Mouse (Mus musculus) lung, embryonic 16.5 days (tissue): ENCODE measurements around the gene U2af1. TPM values are rescaled to one million over a fixed set of nuclear protein-coding genes. Genes with fewer than 3 reads are reported as not detected.
A peak's percentile ranks its signal among the peaks of the same experiment; 100 is the strongest.

Experiments
- ATAC-seq: fragments of 200-750 bp; cut with Nextera tagmentation; 2 replicates; pipeline ENCODE4 v1.8.0; 2017; ENCODE audit warnings: low read depth, mild to moderate bottlenecking, moderate library complexity
- H3K27ac ChIP-seq: fragments of 300-500 bp; sonication (generic); 2 replicates; pipeline ENCODE4 v1.5.1; 2014; ENCODE audit warnings: mild to moderate bottlenecking, control low read depth, low read length
- H3K27me3 ChIP-seq: fragments of 300-500 bp; sonication (generic); 2 replicates; pipeline ENCODE4 v1.6.1; 2014; ENCODE audit warnings: low read depth, low read length, mixed read lengths; ENCODE audit not compliant: control insufficient read depth, insufficient read depth
- H3K36me3 ChIP-seq: fragments of 300-500 bp; sonication (generic); 2 replicates; pipeline ENCODE4 v1.6.1; 2014; ENCODE audit warnings: low read length; ENCODE audit not compliant: control insufficient read depth, insufficient read depth
- H3K4me1 ChIP-seq: fragments of 300-500 bp; sonication (generic); replicated peaks from 2 replicates; pipeline ENCODE4 v1.6.1; 2014; ENCODE audit warnings: low read length, mixed read lengths; ENCODE audit not compliant: control insufficient read depth, insufficient read depth
- H3K4me2 ChIP-seq: fragments of 300-500 bp; sonication (generic); 2 replicates; pipeline ENCODE4 v1.6.1; 2014; ENCODE audit warnings: low read depth, low read length, control low read depth
- H3K4me3 ChIP-seq: fragments of 300-500 bp; sonication (generic); 2 replicates; pipeline ENCODE4 v1.5.1; 2014; ENCODE audit warnings: mild to moderate bottlenecking, low read length, control low read depth
- H3K9ac ChIP-seq: fragments of 300-500 bp; sonication (generic); 2 replicates; pipeline ENCODE4 v1.6.1; 2014; ENCODE audit warnings: low read length, control low read depth
- H3K9me3 ChIP-seq: fragments of 300-500 bp; sonication (generic); 2 replicates; pipeline ENCODE4 v1.6.1; 2016; ENCODE audit warnings: low read length; ENCODE audit not compliant: control insufficient read depth
- WGBS: fragments of 180-500 bp; shearing (Covaris S2); extraction: QIAGEN DNeasy Blood & Tissue Kit; methylation state at CpG from one replicate; pipeline ENCODE4 v1.1.7; 2014; 5-methylcytosine and 5-hydroxymethylcytosine counted together
- polyA plus RNA-seq: library from polyadenylated mRNA; unstranded; fragments of >200 nt; fragmentation: Nextera tagmentation; extraction: Ambion mirVana; gene quantifications from 2 replicates; pipeline ENCODE4 v1.2.1, GENCODE M21; 2015

The U2af1 gene
- polyA plus RNA-seq, 1 experiment from 2014 or later: 308 TPM

GRCm38 (mm10) chr17:31655366-31655765 lies 3.3 kb downstream of the U2af1 start:
- no peak for ATAC-seq
- no peaks in the 10 kb centered on the region for H3K9me3 ChIP-seq
- no peak overlapping the region for H3K27ac ChIP-seq
- H3K36me3 ChIP-seq: peaks cover 46% of the 10 kb centered on the region
- H3K4me3 ChIP-seq: no peak overlapping the region
- no peak overlapping the region for H3K9ac ChIP-seq
- no peak overlapping the region for H3K4me2 ChIP-seq
- peaks cover 10% of the 10 kb centered on the region for H3K4me1 ChIP-seq
- 72% methylated on average over 4 of the region's 4 CpGs for WGBS
- no peaks in the 10 kb centered on the region for H3K27me3 ChIP-seq

- peaks cover 60% of the 10 kb centered on the region for H3K36me3 ChIP-seq
- peaks cover 7% of the 10 kb centered on the region for H3K4me1 ChIP-seq
- 69% methylated on average over 6 of the region's 6 CpGs for WGBS
- H3K27ac ChIP-seq: no peak overlapping the region
- no peaks in the 10 kb centered on the region for H3K27me3 ChIP-seq
- no peak overlapping the region for H3K4me3 ChIP-seq
- no peak overlapping the region for H3K4me2 ChIP-seq
- no peak for ATAC-seq
- no peaks in the 10 kb centered on the region for H3K9me3 ChIP-seq
- H3K9ac ChIP-seq: no peak overlapping the region
Observed at GRCm38 (mm10) chr17:31653277-31653676, 5.4 kb downstream of the U2af1 start.

GRCm38 (mm10) chr17:31652152-31652551 lies 6.5 kb downstream of the U2af1 start:
- H3K4me2 ChIP-seq: no peak overlapping the region
- no peaks in the 10 kb centered on the region for H3K9me3 ChIP-seq
- 71% methylated on average over 14 of the region's 14 CpGs for WGBS
- H3K36me3 ChIP-seq: peaks cover 71% of the 10 kb centered on the region
- no peak overlapping the region for H3K27ac ChIP-seq
- peaks cover 2% of the 10 kb centered on the region for H3K4me1 ChIP-seq
- no peak overlapping the region for H3K9ac ChIP-seq
- H3K27me3 ChIP-seq: no peaks in the 10 kb centered on the region
- no peak for ATAC-seq
- no peak overlapping the region for H3K4me3 ChIP-seq

GRCm38 (mm10) chr17:31646199-31647002 lies 12.3 kb downstream of the U2af1 start:
- 92% methylated on average over 5 of the region's 5 CpGs for WGBS
- ATAC-seq: no peak

DNA sequence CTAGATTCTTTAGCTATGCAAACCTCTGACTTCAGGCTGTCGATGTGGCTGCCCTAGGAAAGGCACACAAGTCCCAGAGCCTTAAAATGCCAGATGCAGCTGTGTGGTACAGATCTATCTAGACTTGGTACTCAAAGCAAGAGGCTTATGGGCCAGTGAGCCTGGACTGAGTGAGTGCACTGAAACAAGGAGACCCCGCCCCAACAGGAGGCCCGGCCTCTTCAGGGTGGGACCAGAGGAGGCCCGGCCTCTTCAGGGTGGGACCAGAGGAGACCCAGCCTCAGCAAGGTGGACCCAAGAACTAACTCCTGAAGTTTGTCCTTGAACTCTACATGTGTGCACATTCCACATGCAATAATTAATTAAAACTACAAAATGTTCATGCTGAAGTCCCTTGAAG lies 15.8 kb downstream of the U2af1 start:
- Histone ChIP-seq H3K4me1 (peaks cover 3% of the 10 kb centered on the region; the same call in 1 of the 2 replicates), H3K9me3 (no peaks in the 10 kb centered on the region), H3K27ac (no peak overlapping the region), H3K4me2 (no peak overlapping the region), H3K36me3 (peaks cover 16% of the 10 kb centered on the region), H3K4me3 (no peak overlapping the region), H3K27me3 (no peaks in the 10 kb centered on the region), H3K9ac (no peak overlapping the region)
- no peak for ATAC-seq
- WGBS: 62% methylated on average over 4 of the region's 4 CpGs

More at GRCm38 (mm10) chr17:31646199-31647002, 12.3 kb downstream of the U2af1 start:
- H3K9ac ChIP-seq: no peak overlapping the region
- H3K4me1 ChIP-seq: no peaks in the 10 kb centered on the region
- H3K4me2 ChIP-seq: no peak overlapping the region
- no peak overlapping the region for H3K27ac ChIP-seq
- H3K9me3 ChIP-seq: no peaks in the 10 kb centered on the region
- no peak overlapping the region for H3K4me3 ChIP-seq
- H3K36me3 ChIP-seq: peaks cover 43% of the 10 kb centered on the region
- no peaks in the 10 kb centered on the region for H3K27me3 ChIP-seq

DNA sequence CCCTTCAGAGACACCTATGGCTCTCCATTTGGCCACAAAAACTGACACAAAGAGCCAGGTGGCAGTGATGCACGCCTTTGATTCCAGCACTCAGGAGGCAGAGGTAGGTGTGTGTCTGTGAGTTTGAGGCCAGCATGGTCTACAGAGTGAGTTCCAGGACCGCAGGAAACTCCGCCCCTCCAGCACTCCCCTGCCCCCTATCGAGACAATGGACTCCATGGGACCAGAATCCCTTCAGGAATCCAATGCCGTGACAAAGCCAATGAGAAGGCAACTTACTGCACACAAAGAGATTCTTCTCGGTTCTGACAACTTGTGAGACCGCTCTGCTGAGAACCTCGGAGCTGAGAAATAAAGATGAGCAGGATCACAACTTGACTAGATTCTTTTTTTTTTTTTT lies 16.4 kb downstream of the U2af1 start:
- Histone ChIP-seq H3K36me3 (peaks cover 10% of the 10 kb centered on the region), H3K4me2 (no peak overlapping the region), H3K4me3 (no peak overlapping the region), H3K9me3 (no peaks in the 10 kb centered on the region), H3K4me1 (peaks cover 7% of the 10 kb centered on the region), H3K9ac (no peak overlapping the region), H3K27ac (no peak overlapping the region), H3K27me3 (no peaks in the 10 kb centered on the region)
- WGBS: 44% methylated on average over 8 of the region's 8 CpGs
- no peak for ATAC-seq

DNA sequence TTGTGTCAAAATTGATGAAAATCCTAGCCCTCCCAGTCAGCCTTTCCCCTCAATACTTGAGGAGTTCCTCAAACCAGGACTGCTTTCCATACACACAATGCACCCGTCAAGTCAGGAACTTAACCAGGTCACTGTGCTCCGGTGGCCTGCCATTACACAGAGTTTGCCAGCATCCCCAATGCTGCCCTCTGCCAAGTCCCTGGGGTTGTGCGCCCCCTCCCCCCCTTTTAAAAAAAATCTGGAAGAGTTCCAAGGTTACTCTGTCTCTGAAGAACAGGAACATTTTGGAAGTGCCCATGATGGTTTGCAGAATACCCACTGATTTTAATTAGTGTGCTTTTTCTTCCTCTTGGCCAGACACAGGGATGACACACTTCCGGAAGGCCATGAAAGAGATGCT lies 19.0 kb downstream of the U2af1 start:
- Histone ChIP-seq H3K4me3 (no peak overlapping the region), H3K36me3 (no peaks in the 10 kb centered on the region), H3K27ac (no peak overlapping the region), H3K9ac (no peak overlapping the region), H3K27me3 (peaks cover 7% of the 10 kb centered on the region), H3K9me3 (no peaks in the 10 kb centered on the region), H3K4me2 (no peak overlapping the region), H3K4me1 (peaks cover 13% of the 10 kb centered on the region)
- WGBS: 46% methylated on average over 4 of the region's 4 CpGs
- ATAC-seq: no peak

DNA sequence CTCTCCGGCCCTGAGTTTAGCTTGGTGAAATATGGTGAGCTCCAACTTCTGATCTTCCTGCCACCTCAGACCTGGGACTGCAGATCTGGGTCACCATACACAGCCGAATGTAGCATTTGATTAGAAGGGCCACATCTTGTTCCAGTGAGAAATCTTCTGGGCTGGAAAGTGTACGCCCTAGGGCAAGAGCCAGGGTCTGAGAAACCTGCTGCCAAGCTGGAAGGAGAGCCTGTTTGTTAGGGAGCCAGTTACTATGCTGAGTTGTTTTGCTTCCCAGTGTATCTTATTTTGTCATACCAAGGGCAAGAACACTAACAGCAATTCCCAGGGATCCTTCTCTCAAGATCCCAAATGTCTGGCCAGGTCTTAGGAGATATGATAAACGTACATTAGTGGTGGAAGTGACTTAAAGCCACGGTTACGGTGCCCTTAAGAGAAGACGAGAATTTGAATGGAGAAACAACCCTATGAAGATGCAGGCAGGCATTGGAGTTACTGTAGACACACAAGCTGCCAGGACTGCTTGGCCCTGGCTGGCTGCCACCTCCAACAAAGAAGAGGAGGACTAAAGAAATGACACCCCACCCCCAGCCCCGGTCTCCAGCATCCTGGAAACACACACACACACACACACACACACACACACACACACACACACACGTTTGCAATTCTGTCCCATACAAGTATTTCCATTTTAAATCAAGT lies 20.7 kb downstream of the U2af1 start:
- H3K4me1 ChIP-seq: peaks cover 13% of the 10 kb centered on the region
- H3K36me3 ChIP-seq: no peaks in the 10 kb centered on the region
- no peaks in the 10 kb centered on the region for H3K9me3 ChIP-seq
- no peak overlapping the region for H3K4me3 ChIP-seq
- peaks cover 7% of the 10 kb centered on the region for H3K27me3 ChIP-seq
- no peak for ATAC-seq
- H3K27ac ChIP-seq: peak overlapping the region; percentile 51; the same call in 1 of the 2 replicates
- no peak overlapping the region for H3K9ac ChIP-seq
- WGBS: 41% methylated on average over 9 of the region's 9 CpGs
- peak overlapping the region; percentile 94 for H3K4me2 ChIP-seq

- peak within 1 kb of the TSS; percentile 58 for H3K4me3 ChIP-seq
- H3K27ac ChIP-seq: peak within 1 kb of the TSS; percentile 51; the same call in 1 of the 2 replicates
- peak; percentile 97 for ATAC-seq
- H3K4me1 ChIP-seq: peaks cover 13% of the 10 kb centered on the region
- no peaks in the 10 kb centered on the region for H3K36me3 ChIP-seq
- peak within 1 kb of the TSS; percentile 61 for H3K9ac ChIP-seq
- peaks cover 7% of the 10 kb centered on the region for H3K27me3 ChIP-seq
- WGBS: 2% methylated on average over 55 of the region's 61 CpGs
- no peaks in the 10 kb centered on the region for H3K9me3 ChIP-seq
- peak within 1 kb of the TSS; percentile 94 for H3K4me2 ChIP-seq
Observed at GRCm38 (mm10) chr17:31636942-31637811, 21.5 kb downstream of the U2af1 start, which contains the start of gene Cbs. Gene Cbs, minus strand, starts transcription at chr17:31637238.
